Mouse (Mus musculus) embryonic facial prominence, embryonic 15.5 days (tissue): ENCODE measurements at regions not wholly inside any gene's neighbourhood (a gene's known extent, or its start where the extent isn't known, plus 50 kb on each side); places are given as distances from the start of the nearest gene placed in this dataset.

Experiments
- ATAC-seq: fragments of 200-750 bp; cut with Nextera tagmentation; 2 replicates; pipeline ENCODE4 v1.8.0; 2017; ENCODE audit warnings: low read depth, moderate TSS enrichment; ENCODE audit not compliant: insufficient number of reproducible peaks, low FRiP score, low TSS enrichment
- H3K27ac ChIP-seq: fragments of 300-500 bp; sonication (generic); replicated peaks from 2 replicates; pipeline ENCODE4 v1.5.1; 2015; ENCODE audit warnings: mild to moderate bottlenecking, inconsistent platforms
- H3K27me3 ChIP-seq: fragments of 300-500 bp; sonication (generic); 2 replicates; pipeline ENCODE4 v1.6.1; 2015; ENCODE audit warnings: inconsistent platforms
- H3K36me3 ChIP-seq: fragments of 300-500 bp; sonication (generic); 2 replicates; pipeline ENCODE4 v1.6.1; 2015; ENCODE audit warnings: mild to moderate bottlenecking, inconsistent platforms
- H3K4me1 ChIP-seq: fragments of 300-500 bp; sonication (generic); 2 replicates; pipeline ENCODE4 v1.6.1; 2015; ENCODE audit warnings: inconsistent platforms
- H3K4me2 ChIP-seq: fragments of 300-500 bp; sonication (generic); replicated peaks from 2 replicates; pipeline ENCODE4 v1.6.1; 2015; ENCODE audit warnings: mild to moderate bottlenecking, inconsistent platforms
- H3K4me3 ChIP-seq: fragments of 300-500 bp; sonication (generic); replicated peaks from 2 replicates; pipeline ENCODE4 v1.5.1; 2015; ENCODE audit warnings: mild to moderate bottlenecking, inconsistent platforms
- H3K9ac ChIP-seq: fragments of 300-500 bp; sonication (generic); 2 replicates; pipeline ENCODE4 v1.6.1; 2015; ENCODE audit warnings: inconsistent platforms
- H3K9me3 ChIP-seq: fragments of 300-500 bp; sonication (generic); replicated peaks from 2 replicates; pipeline ENCODE4 v1.6.1; 2016; ENCODE audit warnings: inconsistent platforms
- WGBS: fragments of 180-500 bp; shearing (Covaris S2); methylation state at CpG from one replicate; pipeline ENCODE4 v1.1.7; 2015; 5-methylcytosine and 5-hydroxymethylcytosine counted together

DNA sequence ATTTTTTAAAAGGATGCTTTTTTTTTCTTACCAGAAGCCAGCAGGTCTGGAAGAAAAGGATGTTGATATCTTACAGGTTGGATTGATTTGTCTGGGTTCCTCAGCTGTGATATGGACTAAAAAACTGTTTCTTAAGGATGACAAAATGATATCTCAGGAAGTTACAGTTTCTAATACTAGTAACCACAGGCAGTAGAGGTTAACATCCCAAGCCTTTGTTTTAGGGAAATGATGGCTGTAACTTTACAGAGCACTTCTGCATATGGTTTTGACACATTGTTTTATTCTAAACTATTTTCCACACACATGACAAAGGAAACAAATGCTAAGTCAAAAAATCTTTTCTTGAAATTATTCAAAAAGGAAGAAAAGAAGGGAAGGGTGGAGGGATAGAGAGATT is 573.8 kb upstream of the Mef2c start:
- Histone ChIP-seq H3K4me3 (no peak overlapping the region), H3K27me3 (no peaks in the 10 kb centered on the region), H3K4me2 (no peak overlapping the region), H3K4me1 (no peaks in the 10 kb centered on the region), H3K9me3 (no peaks in the 10 kb centered on the region), H3K9ac (no peak overlapping the region), H3K27ac (no peak overlapping the region), H3K36me3 (no peaks in the 10 kb centered on the region)
- no peak for ATAC-seq

DNA sequence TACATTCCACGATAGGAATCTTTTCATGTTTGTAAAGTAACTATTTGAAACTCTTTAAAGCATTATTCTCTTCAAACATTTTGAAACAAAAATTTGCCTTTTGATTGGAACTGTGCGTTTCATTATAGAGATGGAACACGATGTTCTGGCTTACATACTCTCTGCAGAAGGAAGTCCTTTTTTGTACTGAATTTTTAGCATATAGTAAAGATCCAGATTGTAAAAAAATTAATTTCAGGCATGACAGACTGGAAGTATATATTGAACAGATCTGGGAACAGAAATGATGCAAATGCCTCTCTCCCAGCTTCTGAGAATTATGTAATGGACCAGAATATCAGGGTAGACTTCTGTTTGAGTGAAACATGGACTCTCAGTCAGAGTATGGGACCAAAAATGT is 566.0 kb upstream of the Mef2c start:
- Histone ChIP-seq H3K4me2 (no peak overlapping the region), H3K9me3 (no peaks in the 10 kb centered on the region), H3K4me1 (no peaks in the 10 kb centered on the region), H3K27ac (no peak overlapping the region), H3K27me3 (no peaks in the 10 kb centered on the region), H3K36me3 (no peaks in the 10 kb centered on the region), H3K9ac (no peak overlapping the region), H3K4me3 (no peak overlapping the region)
- no peak for ATAC-seq
- WGBS, result 77% methylated on average over 3 of the region's 3 CpGs

- H3K9me3 ChIP-seq, result no peaks in the 10 kb centered on the region
- no peaks in the 10 kb centered on the region for H3K36me3 ChIP-seq
- H3K9ac ChIP-seq, result no peak overlapping the region
- H3K4me3 ChIP-seq, result no peak overlapping the region
- no peak overlapping the region for H3K27ac ChIP-seq
- 47% methylated on average over 11 of the region's 11 CpGs for WGBS
- no peak overlapping the region for H3K4me2 ChIP-seq
- H3K4me1 ChIP-seq, result no peaks in the 10 kb centered on the region
- no peaks in the 10 kb centered on the region for H3K27me3 ChIP-seq
- ATAC-seq, result no peak
These were observed 561.0 kb upstream of the Mef2c start for GRCm38 (mm10) chr13:82942691-82943341.

GRCm38 (mm10) chr13:82946931-82947330 is 556.9 kb upstream of the Mef2c start:
- no peaks in the 10 kb centered on the region for H3K4me1 ChIP-seq
- WGBS, result 80% methylated on average over 5 of the region's 5 CpGs
- no peaks in the 10 kb centered on the region for H3K36me3 ChIP-seq
- H3K4me2 ChIP-seq, result no peak overlapping the region
- H3K9me3 ChIP-seq, result no peaks in the 10 kb centered on the region
- ATAC-seq, result no peak
- H3K4me3 ChIP-seq, result no peak overlapping the region
- H3K9ac ChIP-seq, result no peak overlapping the region
- H3K27me3 ChIP-seq, result no peaks in the 10 kb centered on the region
- H3K27ac ChIP-seq, result no peak overlapping the region

GRCm38 (mm10) chr13:82949541-82949940 is 554.3 kb upstream of the Mef2c start:
- no peak for ATAC-seq
- Histone ChIP-seq H3K4me1 (no peaks in the 10 kb centered on the region), H3K36me3 (no peaks in the 10 kb centered on the region), H3K9me3 (no peaks in the 10 kb centered on the region), H3K27me3 (no peaks in the 10 kb centered on the region), H3K27ac (no peak overlapping the region), H3K4me2 (no peak overlapping the region), H3K4me3 (no peak overlapping the region), H3K9ac (no peak overlapping the region)
- WGBS, result 68% methylated on average over 6 of the region's 6 CpGs

DNA sequence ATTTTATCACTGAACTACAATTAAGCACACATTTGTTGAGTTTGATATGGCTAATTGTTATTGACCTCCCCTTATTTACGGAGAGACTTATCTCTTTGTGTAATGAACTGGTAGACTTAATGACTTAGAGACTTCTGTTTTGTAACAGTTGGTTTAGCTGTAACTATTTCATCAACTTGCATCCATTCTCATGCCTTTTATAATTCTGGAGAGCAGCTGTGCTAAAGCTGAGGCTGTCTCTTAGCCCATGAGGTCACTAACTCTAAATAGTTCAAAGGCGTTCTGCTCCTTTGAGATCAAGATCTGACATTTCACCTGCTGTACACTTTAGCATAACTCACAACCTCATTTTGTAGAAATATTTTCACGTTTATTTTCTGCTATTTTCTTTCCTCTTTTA is 541.5 kb upstream of the Mef2c start:
- no peak for ATAC-seq
- 68% methylated on average over 3 of the region's 3 CpGs for WGBS

GRCm38 (mm10) chr13:82971722-82972121 is 532.1 kb upstream of the Mef2c start:
- WGBS, result 70% methylated on average over 9 of the region's 9 CpGs
- Histone ChIP-seq H3K4me3 (no peak overlapping the region), H3K27me3 (no peaks in the 10 kb centered on the region), H3K4me2 (no peak overlapping the region), H3K9me3 (no peaks in the 10 kb centered on the region), H3K36me3 (no peaks in the 10 kb centered on the region), H3K27ac (no peak overlapping the region), H3K9ac (no peak overlapping the region), H3K4me1 (no peaks in the 10 kb centered on the region)
- ATAC-seq, result no peak

More for the DNA sequence above, 541.5 kb upstream of the Mef2c start:
- Histone ChIP-seq H3K4me3 (no peak overlapping the region), H3K9me3 (no peaks in the 10 kb centered on the region), H3K9ac (no peak overlapping the region), H3K27me3 (no peaks in the 10 kb centered on the region), H3K36me3 (no peaks in the 10 kb centered on the region), H3K4me2 (no peak overlapping the region), H3K4me1 (no peaks in the 10 kb centered on the region), H3K27ac (no peak overlapping the region)

DNA sequence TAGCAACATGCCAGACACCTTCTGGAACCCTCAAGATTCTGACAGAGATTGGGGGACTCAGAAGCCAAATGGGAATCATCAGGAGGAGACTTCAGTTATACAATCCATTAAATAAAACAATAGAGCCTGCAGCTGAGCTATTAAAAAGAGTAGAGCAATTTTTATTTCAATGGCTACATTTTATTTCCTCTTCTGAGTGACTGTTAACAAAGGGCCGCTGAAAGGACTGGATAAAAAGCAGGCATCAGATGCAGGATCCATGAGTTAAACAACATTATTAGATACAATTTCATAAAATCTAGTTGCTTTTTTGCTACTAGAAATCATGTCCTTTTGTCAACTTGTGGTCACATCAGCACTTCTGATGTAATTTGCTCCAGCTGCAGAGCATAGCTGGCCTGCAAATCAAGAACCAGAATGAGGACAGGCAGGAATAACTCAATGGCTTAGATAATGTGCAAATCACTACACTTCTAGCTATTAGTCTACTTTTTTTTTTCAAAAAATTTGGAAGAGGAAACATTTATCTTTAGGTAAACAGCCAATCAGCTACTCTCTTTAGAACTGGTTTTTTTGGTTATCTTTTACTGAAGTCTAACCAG is 529.5 kb upstream of the Mef2c start:
- Histone ChIP-seq H3K27me3 (no peaks in the 10 kb centered on the region), H3K4me3 (no peak overlapping the region), H3K4me2 (no peak overlapping the region), H3K27ac (no peak overlapping the region), H3K4me1 (no peaks in the 10 kb centered on the region), H3K9me3 (no peaks in the 10 kb centered on the region), H3K9ac (no peak overlapping the region), H3K36me3 (no peaks in the 10 kb centered on the region)
- no peak for ATAC-seq
- 69% methylated on average over 1 of the region's 1 CpGs for WGBS

DNA sequence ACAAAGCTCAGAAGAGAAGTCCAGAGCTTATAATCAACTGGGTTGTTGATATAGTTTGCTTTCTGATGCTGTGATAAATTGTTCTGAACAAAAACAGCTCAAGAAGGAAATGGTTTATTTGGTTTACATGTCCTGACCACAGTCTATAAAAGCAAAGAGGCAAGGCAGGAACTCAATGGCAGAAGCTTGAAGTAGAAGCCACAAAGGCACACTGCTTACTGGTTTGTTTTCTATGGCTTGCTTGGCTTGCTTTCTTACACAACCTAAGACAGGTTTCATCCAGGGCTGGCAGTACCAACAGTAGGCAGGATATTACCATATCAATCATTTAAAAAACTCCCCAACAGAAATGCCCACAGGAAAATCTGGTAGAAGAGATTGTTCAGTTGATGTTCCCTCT is 502.7 kb upstream of the Mef2c start:
- no peak for ATAC-seq
- H3K4me2 ChIP-seq, result no peak overlapping the region
- H3K4me3 ChIP-seq, result no peak overlapping the region
- no peak overlapping the region for H3K9ac ChIP-seq
- no peaks in the 10 kb centered on the region for H3K36me3 ChIP-seq
- H3K27me3 ChIP-seq, result no peaks in the 10 kb centered on the region
- H3K27ac ChIP-seq, result no peak overlapping the region
- no peaks in the 10 kb centered on the region for H3K9me3 ChIP-seq
- H3K4me1 ChIP-seq, result no peaks in the 10 kb centered on the region

GRCm38 (mm10) chr13:83016686-83017085 is 487.1 kb upstream of the Mef2c start:
- Histone ChIP-seq H3K9ac (no peak overlapping the region), H3K27ac (no peak overlapping the region), H3K4me3 (no peak overlapping the region), H3K4me2 (no peak overlapping the region), H3K4me1 (no peaks in the 10 kb centered on the region), H3K36me3 (no peaks in the 10 kb centered on the region), H3K9me3 (no peaks in the 10 kb centered on the region), H3K27me3 (no peaks in the 10 kb centered on the region)
- ATAC-seq, result no peak

DNA sequence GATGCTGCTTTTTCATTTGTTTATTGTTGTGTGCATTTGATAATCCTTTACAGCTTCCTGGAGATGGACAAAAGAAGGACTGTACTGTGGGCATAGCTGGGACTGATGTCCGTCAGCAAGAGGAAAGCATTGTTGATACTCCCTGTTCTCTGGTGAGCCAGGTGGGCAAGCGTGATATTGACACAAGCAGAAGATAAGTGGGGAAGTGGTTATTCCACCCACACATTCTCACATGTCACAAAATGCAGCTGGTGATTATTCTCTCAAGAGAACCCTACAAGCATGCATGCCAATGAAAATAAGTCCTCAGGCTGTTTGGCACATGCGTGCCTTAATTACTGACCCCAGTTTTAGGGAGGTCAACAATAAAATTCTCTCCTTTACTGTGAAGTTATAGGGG is 483.0 kb upstream of the Mef2c start:
- 34% methylated on average over 3 of the region's 3 CpGs for WGBS
- no peaks in the 10 kb centered on the region for H3K9me3 ChIP-seq
- ATAC-seq, result no peak
- H3K4me2 ChIP-seq, result no peak overlapping the region
- no peak overlapping the region for H3K4me3 ChIP-seq
- H3K4me1 ChIP-seq, result no peaks in the 10 kb centered on the region
- H3K36me3 ChIP-seq, result no peaks in the 10 kb centered on the region
- no peak overlapping the region for H3K9ac ChIP-seq
- no peaks in the 10 kb centered on the region for H3K27me3 ChIP-seq
- H3K27ac ChIP-seq, result no peak overlapping the region

GRCm38 (mm10) chr13:83023972-83024371 is 479.9 kb upstream of the Mef2c start:
- Histone ChIP-seq H3K27ac (no peak overlapping the region), H3K27me3 (no peaks in the 10 kb centered on the region), H3K4me2 (no peak overlapping the region), H3K36me3 (no peaks in the 10 kb centered on the region), H3K9ac (no peak overlapping the region), H3K9me3 (no peaks in the 10 kb centered on the region), H3K4me3 (no peak overlapping the region), H3K4me1 (no peaks in the 10 kb centered on the region)
- no peak for ATAC-seq
- 89% methylated on average over 4 of the region's 4 CpGs for WGBS
